Mouse (Mus musculus): ENCODE measurements at regions not wholly inside any gene's neighbourhood (a gene's known extent, or its start where the extent isn't known, plus 50 kb on each side); places are given as distances from the start of the nearest gene placed in this dataset.

- Histone ChIP-seq H3K36me3 (ENCODE audit: control insufficient read depth, insufficient read depth, low read length) (no peaks in the 10 kb centered on the region), H3K27ac (ENCODE audit: insufficient read depth, low read depth, low read length) (no peak overlapping the region), H3K4me3 (ENCODE audit: insufficient read depth, low read depth, low read length) (no peak overlapping the region), H3K4me1 (ENCODE audit: control insufficient read depth, insufficient read depth, low read length) (no peaks in the 10 kb centered on the region), H3K27me3 (replicated peaks; ENCODE audit: control insufficient read depth, insufficient read depth, low read length) (no peaks in the 10 kb centered on the region)
- TF ChIP-seq CTCF (conservative IDR thresholded peaks at IDR 0.05; ENCODE audit: insufficient read depth, insufficient read length, low read depth, low read length) (no peak), POLR2A (IDR thresholded peaks at IDR 0.05; ENCODE audit: low read depth, low read length) (no peak)
- no peak for DNase-seq
Observed at GRCm38 (mm10) chr10:23569386-23569785, 217.7 kb downstream of the Rps12 start.

- Histone ChIP-seq H3K36me3 (ENCODE audit: control insufficient read depth, insufficient read depth, low read length) (no peaks in the 10 kb centered on the region), H3K27ac (ENCODE audit: insufficient read depth, low read depth, low read length) (no peak overlapping the region), H3K4me3 (ENCODE audit: insufficient read depth, low read depth, low read length) (no peak overlapping the region), H3K4me1 (ENCODE audit: control insufficient read depth, insufficient read depth, low read length) (no peaks in the 10 kb centered on the region), H3K27me3 (replicated peaks; ENCODE audit: control insufficient read depth, insufficient read depth, low read length) (no peaks in the 10 kb centered on the region)
- no peak for TF ChIP-seq CTCF (conservative IDR thresholded peaks at IDR 0.05; ENCODE audit: insufficient read depth, insufficient read length, low read depth, low read length)
- no peak for TF ChIP-seq POLR2A (IDR thresholded peaks at IDR 0.05; ENCODE audit: low read depth, low read length)
- WGBS, result 86% methylated on average over 5 of the region's 5 CpGs
- no peak for DNase-seq
Observed at GRCm38 (mm10) chr10:23562273-23562885, 211.8 kb upstream of the Eya4 start.

- no peaks in the 10 kb centered on the region for H3K4me1 ChIP-seq (ENCODE audit: control insufficient read depth, insufficient read depth, low read length)
- H3K36me3 ChIP-seq (ENCODE audit: control insufficient read depth, insufficient read depth, low read length), result no peaks in the 10 kb centered on the region
- no peaks in the 10 kb centered on the region for H3K27me3 ChIP-seq (replicated peaks; ENCODE audit: control insufficient read depth, insufficient read depth, low read length)
- no peak for TF ChIP-seq POLR2A (IDR thresholded peaks at IDR 0.05; ENCODE audit: low read depth, low read length)
- TF ChIP-seq CTCF (conservative IDR thresholded peaks at IDR 0.05; ENCODE audit: insufficient read depth, insufficient read length, low read depth, low read length), result no peak
- no peak overlapping the region for H3K4me3 ChIP-seq (ENCODE audit: insufficient read depth, low read depth, low read length)
- no peak overlapping the region for H3K27ac ChIP-seq (ENCODE audit: insufficient read depth, low read depth, low read length)
- no peak for DNase-seq
Observed at GRCm38 (mm10) chr10:23559980-23560658, 209.5 kb upstream of the Eya4 start.

- Histone ChIP-seq H3K27me3 (replicated peaks; ENCODE audit: control insufficient read depth, insufficient read depth, low read length) (no peaks in the 10 kb centered on the region), H3K4me3 (ENCODE audit: insufficient read depth, low read depth, low read length) (no peak overlapping the region), H3K36me3 (ENCODE audit: control insufficient read depth, insufficient read depth, low read length) (no peaks in the 10 kb centered on the region), H3K4me1 (ENCODE audit: control insufficient read depth, insufficient read depth, low read length) (no peaks in the 10 kb centered on the region), H3K27ac (ENCODE audit: insufficient read depth, low read depth, low read length) (no peak overlapping the region)
- no peak for TF ChIP-seq POLR2A (IDR thresholded peaks at IDR 0.05; ENCODE audit: low read depth, low read length)
- no peak for TF ChIP-seq CTCF (conservative IDR thresholded peaks at IDR 0.05; ENCODE audit: insufficient read depth, insufficient read length, low read depth, low read length)
- DNase-seq, result no peak
- WGBS, result 79% methylated on average over 3 of the region's 3 CpGs
Observed at GRCm38 (mm10) chr10:23557828-23558227, 207.2 kb upstream of the Eya4 start.

- 59% methylated on average over 3 of the region's 3 CpGs for WGBS
- no peaks in the 10 kb centered on the region for H3K4me1 ChIP-seq (ENCODE audit: control insufficient read depth, insufficient read depth, low read length)
- H3K4me3 ChIP-seq (ENCODE audit: insufficient read depth, low read depth, low read length), result no peak overlapping the region
- H3K27ac ChIP-seq (ENCODE audit: insufficient read depth, low read depth, low read length), result no peak overlapping the region
- H3K27me3 ChIP-seq (replicated peaks; ENCODE audit: control insufficient read depth, insufficient read depth, low read length), result no peaks in the 10 kb centered on the region
- H3K36me3 ChIP-seq (ENCODE audit: control insufficient read depth, insufficient read depth, low read length), result no peaks in the 10 kb centered on the region
- TF ChIP-seq POLR2A (IDR thresholded peaks at IDR 0.05; ENCODE audit: low read depth, low read length), result no peak
- no peak for TF ChIP-seq CTCF (conservative IDR thresholded peaks at IDR 0.05; ENCODE audit: insufficient read depth, insufficient read length, low read depth, low read length)
- DNase-seq, result no peak
Observed at GRCm38 (mm10) chr10:23549207-23549606, 198.6 kb upstream of the Eya4 start.

- H3K4me3 ChIP-seq (ENCODE audit: insufficient read depth, low read depth, low read length), result no peak overlapping the region
- H3K27me3 ChIP-seq (replicated peaks; ENCODE audit: control insufficient read depth, insufficient read depth, low read length), result no peaks in the 10 kb centered on the region
- DNase-seq, result no peak
- WGBS, result 83% methylated on average over 6 of the region's 6 CpGs
- TF ChIP-seq POLR2A (IDR thresholded peaks at IDR 0.05; ENCODE audit: low read depth, low read length) (no peak), CTCF (conservative IDR thresholded peaks at IDR 0.05; ENCODE audit: insufficient read depth, insufficient read length, low read depth, low read length) (no peak)
- no peaks in the 10 kb centered on the region for H3K4me1 ChIP-seq (ENCODE audit: control insufficient read depth, insufficient read depth, low read length)
- H3K36me3 ChIP-seq (ENCODE audit: control insufficient read depth, insufficient read depth, low read length), result no peaks in the 10 kb centered on the region
- H3K27ac ChIP-seq (ENCODE audit: insufficient read depth, low read depth, low read length), result no peak overlapping the region
Observed at GRCm38 (mm10) chr10:23548322-23548721, 197.7 kb upstream of the Eya4 start.

GRCm38 (mm10) chr10:23542712-23543111 is 192.1 kb upstream of the Eya4 start:
- no peaks in the 10 kb centered on the region for H3K27me3 ChIP-seq (replicated peaks; ENCODE audit: control insufficient read depth, insufficient read depth, low read length)
- 69% methylated on average over 11 of the region's 11 CpGs for WGBS
- H3K27ac ChIP-seq (ENCODE audit: insufficient read depth, low read depth, low read length), result no peak overlapping the region
- H3K36me3 ChIP-seq (ENCODE audit: control insufficient read depth, insufficient read depth, low read length), result no peaks in the 10 kb centered on the region
- TF ChIP-seq POLR2A (IDR thresholded peaks at IDR 0.05; ENCODE audit: low read depth, low read length) (no peak), CTCF (conservative IDR thresholded peaks at IDR 0.05; ENCODE audit: insufficient read depth, insufficient read length, low read depth, low read length) (no peak)
- no peak overlapping the region for H3K4me3 ChIP-seq (ENCODE audit: insufficient read depth, low read depth, low read length)
- no peak for DNase-seq
- no peaks in the 10 kb centered on the region for H3K4me1 ChIP-seq (ENCODE audit: control insufficient read depth, insufficient read depth, low read length)
